Mouse (Mus musculus): ENCODE data around the gene Aldh3b1.
"Not testable (repeated sequence)": the region's sequence is repeated elsewhere in the genome, so short reads cannot be mapped to it uniquely, and the experiment has no call there.

Gene Aldh3b1

GRCm38 (mm10) chr19:3929211-3929941, at the start of gene Aldh3b1:
Gene Aldh3b1, minus strand, starts transcription at chr19:3929808.
- peak; percentile 91 for DNase-seq (ENCODE audit: low spot score)

GRCm38 (mm10) chr19:3975866-3976265, 46.3 kb upstream of the Aldh3b1 start:
- DNase-seq (ENCODE audit: low spot score) = no peak

- not testable (repeated sequence) for DNase-seq (ENCODE audit: low spot score)
Measured at GRCm38 (mm10) chr19:3974608-3975007, 45.0 kb upstream of the Aldh3b1 start.

DNA sequence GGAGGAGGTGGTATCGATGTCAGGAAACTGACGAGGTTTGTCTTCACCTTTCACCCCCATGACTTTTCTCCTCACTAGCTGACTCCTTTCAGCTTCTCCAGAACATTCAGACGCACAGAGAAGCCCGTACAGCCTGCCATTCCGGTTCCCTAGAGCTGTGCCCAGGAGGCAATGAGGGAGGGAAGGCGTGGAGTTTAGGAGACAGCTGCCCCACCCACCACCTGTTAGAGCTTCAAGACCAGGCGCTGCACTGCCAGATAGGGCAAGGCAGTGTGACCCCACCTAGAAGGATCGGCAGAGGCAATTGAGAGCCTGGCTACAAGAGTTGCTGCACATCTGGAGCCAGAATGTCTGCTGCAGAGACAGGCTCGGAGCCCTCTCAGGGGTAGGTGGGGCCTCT, 42.6 kb upstream of the Aldh3b1 start, which contains the start of gene Aldh3b2:
Gene Aldh3b2 (plus strand): TSS at position 100 of the 400 bp plus-strand sequence.
- peak; percentile 38 for DNase-seq (ENCODE audit: low spot score)

GRCm38 (mm10) chr19:3967258-3967657, 37.6 kb upstream of the Aldh3b1 start:
- no peak for DNase-seq (ENCODE audit: low spot score)

- DNase-seq (ENCODE audit: low spot score) = no peak
Measured at GRCm38 (mm10) chr19:3966330-3967075, 36.9 kb upstream of the Aldh3b1 start.

DNA sequence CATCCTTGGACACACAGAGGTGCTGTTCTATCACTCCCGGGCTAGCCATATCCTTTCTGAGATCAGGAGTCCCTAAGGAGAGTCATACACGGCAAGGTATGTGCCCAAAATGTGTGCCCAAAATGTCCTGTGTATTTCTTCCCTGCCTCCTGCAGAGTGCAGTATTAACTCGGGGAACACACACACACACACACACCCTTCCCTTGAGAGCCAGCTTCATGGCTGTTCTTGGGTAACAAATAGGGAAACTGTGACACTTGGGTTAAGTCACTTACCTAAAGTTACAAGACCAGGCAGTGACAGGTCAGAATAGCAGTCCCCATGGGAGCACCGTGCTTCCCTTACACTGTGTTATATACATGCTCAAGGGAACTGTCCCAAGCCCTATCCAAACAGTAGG, 34.4 kb upstream of the Aldh3b1 start:
- DNase-seq (ENCODE audit: low spot score) = no peak

DNA sequence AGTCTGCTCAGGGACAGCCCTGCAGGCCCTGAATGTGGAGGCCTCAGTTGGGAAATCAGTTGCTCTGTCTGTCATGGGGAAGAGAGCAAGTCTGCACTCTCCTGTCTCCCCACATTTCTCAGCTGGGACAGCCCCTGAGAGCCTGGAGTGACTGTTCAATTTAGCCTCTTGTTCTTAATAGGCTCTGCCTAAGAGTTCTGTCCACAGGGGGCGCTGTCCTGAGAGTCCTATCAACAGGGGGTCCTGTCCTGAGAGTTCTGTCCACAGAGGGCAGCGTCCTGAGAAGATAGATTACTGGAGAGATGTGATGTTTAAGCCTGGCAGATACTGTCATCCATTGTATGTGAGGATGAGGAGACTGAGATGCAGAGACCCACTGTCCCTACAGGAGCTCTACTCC, 32.9 kb upstream of the Aldh3b1 start:
- peak; percentile 51 for DNase-seq (ENCODE audit: low spot score)

DNA sequence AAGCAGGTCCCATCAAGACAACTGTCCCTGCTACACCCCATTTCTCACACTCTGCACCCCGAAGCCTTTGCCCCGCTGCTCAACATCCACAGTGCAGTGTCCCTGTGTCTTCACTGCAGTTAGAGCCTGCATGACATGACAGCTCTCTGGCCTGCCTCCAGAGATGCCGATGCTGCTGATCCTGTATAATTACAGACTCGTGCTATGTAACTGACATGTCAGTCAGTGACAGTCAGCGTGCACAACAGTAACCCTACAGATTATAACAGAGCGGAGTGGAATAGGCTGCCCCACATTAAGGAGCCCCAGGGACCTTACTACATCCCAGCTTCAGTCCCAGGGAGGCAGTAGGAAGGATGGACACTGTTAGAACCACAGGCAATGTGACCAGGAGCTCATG, 32.2 kb upstream of the Aldh3b1 start:
- not testable (repeated sequence) for DNase-seq (ENCODE audit: low spot score)

- DNase-seq (ENCODE audit: low spot score) = no peak
Measured at GRCm38 (mm10) chr19:3960211-3960610, 30.6 kb upstream of the Aldh3b1 start.

DNA sequence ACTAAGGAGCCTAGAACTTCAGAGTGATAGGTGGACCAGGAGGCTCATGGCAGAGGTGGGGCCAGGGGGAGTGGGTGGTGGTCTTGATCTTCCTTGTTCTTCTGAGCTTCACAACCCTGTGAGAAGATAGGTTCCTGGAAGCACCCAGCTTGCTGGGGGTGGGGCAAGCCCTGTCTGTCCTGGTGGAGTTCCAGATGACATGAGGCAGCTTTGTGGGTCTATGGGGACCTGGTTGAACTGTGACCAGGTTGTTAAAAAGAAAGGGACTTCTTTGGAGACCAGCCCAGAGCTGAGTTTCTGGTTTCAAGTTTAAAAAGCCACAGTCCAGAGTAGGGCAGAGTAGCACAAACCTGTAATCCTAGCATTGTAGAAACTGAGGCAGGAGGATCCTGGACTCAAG, 29.4 kb upstream of the Aldh3b1 start:
- peak; percentile 62 for DNase-seq (ENCODE audit: low spot score)

- peak; percentile 66 for DNase-seq (ENCODE audit: low spot score)
Measured at GRCm38 (mm10) chr19:3958470-3958869, 28.9 kb upstream of the Aldh3b1 start, which contains the start of gene Aldh3b3. Gene Aldh3b3, plus strand, starts transcription at chr19:3958645.

DNA sequence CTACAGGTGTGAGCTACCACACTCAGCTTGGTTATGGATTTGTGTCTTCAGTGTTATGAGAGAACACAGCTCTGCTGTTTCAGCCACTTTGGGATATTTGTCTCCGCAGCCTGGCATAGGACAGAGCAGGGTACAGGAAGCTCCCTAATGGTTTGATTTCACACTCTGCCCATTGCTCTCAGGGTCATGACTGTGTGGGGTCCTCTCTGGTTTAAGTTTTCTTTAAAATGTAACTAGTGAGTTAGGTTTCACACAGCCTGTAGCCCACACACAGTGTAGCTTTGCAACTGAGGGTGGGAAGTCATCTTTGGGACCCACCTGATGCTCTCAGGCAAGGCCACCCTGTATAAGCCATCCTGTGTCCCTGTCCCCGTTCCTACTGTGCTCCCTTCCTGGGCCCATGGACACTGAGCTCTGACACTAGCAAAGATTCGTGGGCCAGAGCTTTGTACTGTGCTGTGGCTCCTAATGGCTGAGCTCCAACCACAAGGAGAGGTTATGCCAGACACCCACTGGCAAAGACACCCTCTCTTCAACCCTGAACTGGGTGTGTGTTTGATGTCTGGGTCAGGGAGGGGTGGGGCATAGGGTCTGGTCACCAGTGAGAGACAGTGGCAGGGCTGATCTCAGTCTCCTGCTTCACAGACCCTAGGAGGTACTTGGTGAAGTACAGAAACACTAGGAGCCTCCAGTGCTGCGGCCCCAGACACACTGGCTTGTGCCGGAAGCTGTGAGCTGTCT, 27.9 kb upstream of the Aldh3b1 start:
- DNase-seq (ENCODE audit: low spot score) = not testable (repeated sequence)

- no peak for DNase-seq (ENCODE audit: low spot score)
Measured at GRCm38 (mm10) chr19:3955804-3956203, 26.2 kb upstream of the Aldh3b1 start.

- peak; percentile 30 for DNase-seq (ENCODE audit: low spot score)
Measured at GRCm38 (mm10) chr19:3955033-3955432, 25.4 kb upstream of the Aldh3b1 start.

GRCm38 (mm10) chr19:3952099-3952498, 22.5 kb upstream of the Aldh3b1 start:
- no peak for DNase-seq (ENCODE audit: low spot score)

DNA sequence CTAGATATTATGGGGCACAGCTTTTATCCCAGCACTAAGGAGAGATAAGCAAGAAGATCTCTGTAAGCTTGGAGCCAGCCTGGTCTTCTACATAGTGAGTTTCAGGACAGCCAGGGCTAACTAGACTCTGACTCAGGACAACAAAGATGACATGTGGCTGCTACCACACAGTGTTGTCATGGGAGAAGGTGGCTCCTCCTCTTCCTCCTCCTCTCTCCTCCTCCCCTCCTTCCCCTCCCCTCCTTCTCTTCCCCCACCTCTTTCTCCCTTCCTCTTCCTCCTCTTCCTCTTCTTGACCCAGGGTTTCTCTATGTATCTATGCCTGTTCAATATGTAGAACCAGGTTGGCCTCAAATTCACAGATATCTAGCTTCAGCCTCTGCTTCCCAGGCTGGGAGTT, 21.9 kb upstream of the Aldh3b1 start:
- DNase-seq (ENCODE audit: low spot score) = no peak

DNA sequence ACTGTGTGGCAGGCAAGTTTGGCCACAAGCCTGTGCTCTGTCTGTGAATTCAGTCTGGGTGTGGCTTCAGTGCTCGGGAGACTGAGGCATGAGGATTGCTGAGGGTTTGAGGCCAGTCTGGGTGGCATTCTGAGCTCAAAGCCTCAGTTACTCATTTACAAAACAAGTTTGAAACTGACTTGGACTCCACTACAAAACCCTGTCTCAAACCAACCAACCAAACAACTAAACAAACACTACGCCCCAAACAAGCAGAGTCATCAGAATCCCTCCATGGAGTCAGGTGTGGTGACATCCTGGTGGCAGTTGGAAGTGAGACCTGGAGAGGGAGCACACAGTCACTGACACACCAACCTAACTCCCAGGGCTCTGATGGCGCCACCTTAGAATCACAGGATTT, 20.7 kb upstream of the Aldh3b1 start:
- DNase-seq (ENCODE audit: low spot score) = no peak

- no peak for DNase-seq (ENCODE audit: low spot score)
Measured at GRCm38 (mm10) chr19:3948546-3948945, 18.9 kb upstream of the Aldh3b1 start.

DNA sequence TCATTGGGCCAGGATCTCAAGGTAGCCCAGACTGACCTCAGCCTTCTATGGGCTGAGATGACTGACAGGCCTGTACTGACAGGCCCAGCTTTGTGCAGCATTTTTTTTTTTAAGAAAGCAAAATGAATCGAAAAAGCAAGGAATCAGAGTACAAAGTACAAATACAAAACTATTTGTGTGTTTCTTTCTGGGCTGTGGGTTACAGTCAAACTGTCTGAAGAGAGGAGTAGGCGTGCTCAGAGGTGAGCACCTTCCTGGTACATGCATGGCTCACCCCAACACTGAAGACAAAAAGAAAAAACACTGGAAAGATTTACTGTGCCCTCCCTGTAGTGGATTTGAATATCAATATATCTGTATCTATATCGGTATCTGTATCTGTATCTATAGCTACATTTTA, 18.2 kb upstream of the Aldh3b1 start:
- no peak for DNase-seq (ENCODE audit: low spot score)

GRCm38 (mm10) chr19:3946715-3947114, 17.1 kb upstream of the Aldh3b1 start:
- DNase-seq (ENCODE audit: low spot score) = peak; percentile 81

DNA sequence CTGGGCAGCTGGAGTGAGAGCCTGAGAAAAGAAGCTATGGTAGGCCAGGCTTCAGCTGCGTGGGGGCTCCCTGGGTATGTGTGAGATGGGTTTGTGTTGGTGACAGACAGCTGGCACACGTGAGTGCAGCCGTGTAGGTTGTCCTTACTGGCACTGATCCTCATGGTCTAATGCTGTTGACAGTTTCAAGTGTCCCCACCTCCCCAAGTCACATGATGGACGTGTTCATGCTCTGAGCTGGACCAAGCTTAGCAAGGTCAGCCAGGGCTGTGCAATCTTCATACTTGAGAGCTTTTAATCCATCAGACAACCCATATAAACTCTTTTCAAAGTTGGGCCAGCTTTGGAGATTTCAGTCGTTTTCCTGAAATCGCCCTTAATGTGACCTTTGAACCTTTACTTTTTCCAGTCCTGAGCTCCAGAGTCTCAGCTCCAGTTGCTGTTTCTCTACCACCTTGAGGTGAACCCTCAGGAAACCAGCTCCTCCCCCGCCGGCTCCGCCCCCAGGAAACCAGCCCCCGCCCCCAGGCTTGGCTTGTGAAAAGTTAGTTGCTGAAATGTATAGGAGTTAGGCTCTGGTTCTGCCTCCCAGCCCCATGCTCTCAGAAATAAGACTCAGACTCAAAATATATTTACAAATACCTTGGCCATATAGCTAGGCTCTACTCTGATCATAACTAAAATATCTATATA, 16.4 kb upstream of the Aldh3b1 start:
- no peak for DNase-seq (ENCODE audit: low spot score)
